Mouse (Mus musculus): ENCODE measurements around the gene Ttll4. TPM values are rescaled to one million over a fixed set of nuclear protein-coding genes. Genes with fewer than 3 reads are reported as not detected.

Ttll4 gene
- polyA plus RNA-seq, 1 experiment from 2014 or later: 11.8 TPM

- H3K4me2 ChIP-seq (replicated peaks; ENCODE audit: low read depth, low read length): no peak overlapping the region
- H3K9me3 ChIP-seq (ENCODE audit: low read length): no peaks in the 10 kb centered on the region
- no peaks in the 10 kb centered on the region for H3K36me3 ChIP-seq (ENCODE audit: insufficient read depth, low read length)
- H3K4me1 ChIP-seq (ENCODE audit: insufficient read depth, low read length): no peaks in the 10 kb centered on the region; the same call in 1 of the 2 replicates
- no peak overlapping the region for H3K4me3 ChIP-seq (ENCODE audit: low read length)
- no peak overlapping the region for H3K27ac ChIP-seq (ENCODE audit: low read length)
- H3K9ac ChIP-seq (replicated peaks; ENCODE audit: low read length): no peak overlapping the region
- 69% methylated on average over 5 of the region's 5 CpGs for WGBS
- ATAC-seq (ENCODE audit: low FRiP score, low TSS enrichment): no peak
- H3K27me3 ChIP-seq (ENCODE audit: insufficient read depth, low read length): no peaks in the 10 kb centered on the region
These were observed 85.8 kb downstream of the Ttll4 start for GRCm38 (mm10) chr1:74747335-74747734.

DNA sequence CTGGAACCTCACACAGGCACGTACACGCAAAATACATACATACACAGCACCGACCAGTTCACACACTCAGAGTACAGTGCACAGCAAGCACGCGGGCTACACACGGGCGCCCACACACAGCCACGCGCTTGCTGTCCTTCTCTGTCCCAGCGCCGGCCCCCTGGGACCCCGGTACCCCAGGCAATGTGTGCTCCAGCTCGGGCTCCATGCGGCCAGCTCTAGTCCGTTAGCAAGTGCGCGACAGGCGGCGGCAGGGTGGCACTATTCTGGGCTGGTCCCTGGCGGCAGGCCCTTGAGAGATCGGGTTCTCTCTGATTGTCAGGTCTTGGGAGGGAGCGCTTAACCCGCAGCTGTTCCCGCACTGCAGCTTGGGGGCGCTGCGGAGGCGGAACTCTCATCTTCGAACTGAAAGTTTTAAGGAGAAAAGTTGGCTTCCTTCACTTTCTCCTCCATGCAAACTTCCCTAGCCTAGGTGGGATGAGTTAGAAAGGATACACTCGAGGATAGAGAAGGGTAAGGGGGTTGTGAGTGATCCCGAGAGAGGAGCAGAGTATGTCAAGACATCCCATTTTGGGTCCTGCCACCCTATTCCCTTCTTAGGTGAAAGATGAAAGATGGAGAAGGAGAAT, 87.2 kb downstream of the Ttll4 start, which contains the start of gene Prkag3:
TSS of gene Prkag3 (minus strand) at position 579 of the 629 bp plus-strand sequence.
- Histone ChIP-seq H3K9ac (replicated peaks; ENCODE audit: low read length) (peak within 1 kb of the TSS; percentile 42), H3K27me3 (ENCODE audit: insufficient read depth, low read length) (no peaks in the 10 kb centered on the region), H3K27ac (ENCODE audit: low read length) (no peak within 1 kb of the TSS), H3K36me3 (ENCODE audit: insufficient read depth, low read length) (no peaks in the 10 kb centered on the region), H3K4me1 (ENCODE audit: insufficient read depth, low read length) (no peaks in the 10 kb centered on the region; the same call in 1 of the 2 replicates), H3K4me3 (ENCODE audit: low read length) (peak within 1 kb of the TSS; percentile 30), H3K4me2 (replicated peaks; ENCODE audit: low read depth, low read length) (peak within 1 kb of the TSS; percentile 51), H3K9me3 (ENCODE audit: low read length) (no peaks in the 10 kb centered on the region)
- ATAC-seq (ENCODE audit: low FRiP score, low TSS enrichment): peak; percentile 71; the same call in 1 of the 2 replicates
- WGBS: 9% methylated on average over 30 of the region's 30 CpGs

DNA sequence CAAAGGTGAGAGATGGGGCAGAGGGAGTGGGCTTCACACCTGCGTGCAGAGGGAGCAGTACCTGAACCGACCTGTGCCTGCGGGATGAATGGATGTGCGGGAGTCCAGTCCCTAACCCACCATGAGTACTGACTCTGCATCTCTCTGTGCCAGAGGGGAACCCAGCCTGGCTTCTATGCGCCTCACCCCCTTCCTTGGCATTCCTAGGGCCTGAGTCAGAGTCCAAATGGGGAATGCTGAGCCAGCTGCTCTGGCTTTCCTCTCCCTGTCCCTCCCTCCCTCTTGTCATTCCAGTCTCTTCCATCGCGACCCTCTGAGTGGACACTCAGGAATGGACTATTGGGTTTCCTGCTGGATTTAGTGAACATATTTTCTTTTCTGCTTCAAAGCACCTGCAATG, 87.8 kb downstream of the Ttll4 start:
- Histone ChIP-seq H3K4me3 (ENCODE audit: low read length) (no peak overlapping the region), H3K4me2 (replicated peaks; ENCODE audit: low read depth, low read length) (peak overlapping the region; percentile 51; the same call in 1 of the 2 replicates), H3K9ac (replicated peaks; ENCODE audit: low read length) (no peak overlapping the region), H3K27ac (ENCODE audit: low read length) (no peak overlapping the region), H3K27me3 (ENCODE audit: insufficient read depth, low read length) (no peaks in the 10 kb centered on the region), H3K36me3 (ENCODE audit: insufficient read depth, low read length) (no peaks in the 10 kb centered on the region), H3K9me3 (ENCODE audit: low read length) (no peaks in the 10 kb centered on the region), H3K4me1 (ENCODE audit: insufficient read depth, low read length) (peaks cover 2% of the 10 kb centered on the region)
- ATAC-seq (ENCODE audit: low FRiP score, low TSS enrichment): peak; percentile 79
- WGBS: 50% methylated on average over 7 of the region's 7 CpGs

- Histone ChIP-seq H3K27me3 (ENCODE audit: insufficient read depth, low read length) (no peaks in the 10 kb centered on the region), H3K4me1 (ENCODE audit: insufficient read depth, low read length) (peaks cover 7% of the 10 kb centered on the region), H3K4me2 (replicated peaks; ENCODE audit: low read depth, low read length) (no peak overlapping the region), H3K4me3 (ENCODE audit: low read length) (no peak overlapping the region), H3K9me3 (ENCODE audit: low read length) (no peaks in the 10 kb centered on the region), H3K9ac (replicated peaks; ENCODE audit: low read length) (no peak overlapping the region), H3K36me3 (ENCODE audit: insufficient read depth, low read length) (no peaks in the 10 kb centered on the region), H3K27ac (ENCODE audit: low read length) (no peak overlapping the region)
- WGBS: 78% methylated on average over 4 of the region's 4 CpGs
- no peak for ATAC-seq (ENCODE audit: low FRiP score, low TSS enrichment)
These were observed 89.1 kb downstream of the Ttll4 start for GRCm38 (mm10) chr1:74750683-74751082.

GRCm38 (mm10) chr1:74752150-74752549, 90.6 kb downstream of the Ttll4 start:
- H3K36me3 ChIP-seq (ENCODE audit: insufficient read depth, low read length): no peaks in the 10 kb centered on the region
- H3K4me1 ChIP-seq (ENCODE audit: insufficient read depth, low read length): peaks cover 7% of the 10 kb centered on the region
- ATAC-seq (ENCODE audit: low FRiP score, low TSS enrichment): no peak
- H3K27ac ChIP-seq (ENCODE audit: low read length): no peak overlapping the region
- H3K4me2 ChIP-seq (replicated peaks; ENCODE audit: low read depth, low read length): no peak overlapping the region
- no peaks in the 10 kb centered on the region for H3K9me3 ChIP-seq (ENCODE audit: low read length)
- 80% methylated on average over 8 of the region's 8 CpGs for WGBS
- no peak overlapping the region for H3K9ac ChIP-seq (replicated peaks; ENCODE audit: low read length)
- no peak overlapping the region for H3K4me3 ChIP-seq (ENCODE audit: low read length)
- H3K27me3 ChIP-seq (ENCODE audit: insufficient read depth, low read length): no peaks in the 10 kb centered on the region

GRCm38 (mm10) chr1:74752833-74753232, 91.3 kb downstream of the Ttll4 start:
- no peak for ATAC-seq (ENCODE audit: low FRiP score, low TSS enrichment)
- H3K9ac ChIP-seq (replicated peaks; ENCODE audit: low read length): no peak overlapping the region
- H3K4me1 ChIP-seq (ENCODE audit: insufficient read depth, low read length): peaks cover 7% of the 10 kb centered on the region
- no peaks in the 10 kb centered on the region for H3K27me3 ChIP-seq (ENCODE audit: insufficient read depth, low read length)
- no peaks in the 10 kb centered on the region for H3K36me3 ChIP-seq (ENCODE audit: insufficient read depth, low read length)
- H3K27ac ChIP-seq (ENCODE audit: low read length): no peak overlapping the region
- H3K4me3 ChIP-seq (ENCODE audit: low read length): no peak overlapping the region
- no peak overlapping the region for H3K4me2 ChIP-seq (replicated peaks; ENCODE audit: low read depth, low read length)
- H3K9me3 ChIP-seq (ENCODE audit: low read length): no peaks in the 10 kb centered on the region
- 93% methylated on average over 3 of the region's 3 CpGs for WGBS

Other genes starting within 250 kb of the Ttll4 start
- 63.7 and 71.7 TPM in 2 replicates for gene Cnot9, start 155.7 kb upstream of the Ttll4 start, polyA plus RNA-seq (2015; fragmentation: Nextera tagmentation; extraction: Ambion mirVana)
- 1.3 TPM in 2 replicates for gene Plcd4, start 118.9 kb upstream of the Ttll4 start, polyA plus RNA-seq (2015; fragmentation: Nextera tagmentation; extraction: Ambion mirVana)
- gene Usp37, start 117.5 kb upstream of the Ttll4 start, polyA plus RNA-seq (2015; fragmentation: Nextera tagmentation; extraction: Ambion mirVana): 31.5 and 36.5 TPM in 2 replicates
- gene Zfp142, start 73.5 kb upstream of the Ttll4 start, polyA plus RNA-seq (2015; fragmentation: Nextera tagmentation; extraction: Ambion mirVana): 7.0 and 8.7 TPM in 2 replicates
- 19.6 and 20.4 TPM in 2 replicates for gene Bcs1l, start 73.5 kb upstream of the Ttll4 start, polyA plus RNA-seq (2015; fragmentation: Nextera tagmentation; extraction: Ambion mirVana)
- 40.0 and 43.9 TPM in 2 replicates for gene Rnf25, start 60.3 kb upstream of the Ttll4 start, polyA plus RNA-seq (2015; fragmentation: Nextera tagmentation; extraction: Ambion mirVana)
- 9.1 and 11.7 TPM in 2 replicates for gene Stk36, start 60.3 kb upstream of the Ttll4 start, polyA plus RNA-seq (2015; fragmentation: Nextera tagmentation; extraction: Ambion mirVana)
- gene Cyp27a1, start 51.8 kb downstream of the Ttll4 start, polyA plus RNA-seq (2015; fragmentation: Nextera tagmentation; extraction: Ambion mirVana): 7.6 and 7.7 TPM in 2 replicates
- gene Prkag3, start 87.5 kb downstream of the Ttll4 start, polyA plus RNA-seq (2015; fragmentation: Nextera tagmentation; extraction: Ambion mirVana): 0.49 and 0.55 TPM in 2 replicates
- 1.9 and 2.5 TPM in 2 replicates for gene Wnt6, start 110.1 kb downstream of the Ttll4 start, polyA plus RNA-seq (2015; fragmentation: Nextera tagmentation; extraction: Ambion mirVana)
- gene Wnt10a, start 129.8 kb downstream of the Ttll4 start, polyA plus RNA-seq (2015; fragmentation: Nextera tagmentation; extraction: Ambion mirVana): 0.50 and 0.57 TPM in 2 replicates
- not detected in 2 replicates for gene Cdk5r2, start 193.2 kb downstream of the Ttll4 start, polyA plus RNA-seq (2015; fragmentation: Nextera tagmentation; extraction: Ambion mirVana)
- gene Fev, start 223.7 kb downstream of the Ttll4 start, polyA plus RNA-seq (2015; fragmentation: Nextera tagmentation; extraction: Ambion mirVana): 0.24 TPM in 1 of 2 replicates, not detected in the other
- not detected in 2 replicates for gene Cryba2, start 231.4 kb downstream of the Ttll4 start, polyA plus RNA-seq (2015; fragmentation: Nextera tagmentation; extraction: Ambion mirVana)